Mouse (Mus musculus): ENCODE data around the gene Sec31b. TPM values are rescaled to one million over a fixed set of nuclear protein-coding genes. Genes with fewer than 3 reads are reported as not detected.
A peak's percentile ranks its signal among the peaks of the same experiment; 100 is the strongest.

Sec31b gene
- total RNA-seq, 4 experiments from 2014 or later = 4.1 to 6.2 (median 5.5) TPM

DNA sequence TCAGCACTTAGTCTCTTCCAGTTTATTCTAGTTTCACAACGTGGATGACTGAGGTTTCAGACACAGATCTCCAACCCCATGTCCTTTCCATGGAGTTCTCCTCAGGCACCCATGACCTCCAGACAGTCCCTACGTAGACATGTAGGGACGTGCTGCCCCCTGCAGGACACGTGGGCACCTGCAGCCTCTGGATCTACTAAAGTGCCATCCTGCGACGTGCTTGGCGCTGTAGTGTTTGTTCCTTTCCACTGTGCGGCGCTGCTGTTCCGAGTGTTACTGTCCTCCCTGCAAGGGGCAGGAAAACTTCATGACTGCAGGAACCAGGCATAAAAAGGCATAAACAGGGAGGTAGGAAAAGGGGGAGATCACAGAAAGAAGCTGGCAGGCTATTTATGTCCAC is 71.5 kb downstream of the Sec31b start:
- DNase-seq = peak; percentile 80

Other genes with a start within 250 kb of the Sec31b start
- 1 to 10 TPM; 4.5 to 7.6 (median 6.6) TPM for gene Scd4, start 212.8 kb downstream of the Sec31b start, total RNA-seq (2022)
- gene Scd1, start 138.0 kb downstream of the Sec31b start, total RNA-seq (2022) = 1,000 to 10,000 TPM in 1 of 4 experiments, 100 to 1,000 TPM in 3; 370 to 1,578 (median 696) TPM
- under 1 TPM; 0.17 to 0.43 (median 0.40) TPM for gene Wnt8b, start 52.4 kb downstream of the Sec31b start, total RNA-seq (2022)
- gene Gm20538, start 7.0 kb upstream of the Sec31b start, total RNA-seq (2022) = not detected
- gene Ndufb8, start 9.6 kb upstream of the Sec31b start, total RNA-seq (2022) = 100 to 1,000 TPM; 284 to 446 (median 384) TPM
- gene Hif1an, start 17.0 kb upstream of the Sec31b start, total RNA-seq (2022) = 10 to 100 TPM; 26.0 to 30.2 (median 28.4) TPM
- not detected for gene Pax2, start 210.2 kb upstream of the Sec31b start, total RNA-seq (2022)